Mouse (Mus musculus) embryo, embryonic 10 days (tissue): ENCODE data around the gene Mknk2.

Source experiments
- DNase-seq: peaks from one replicate; pipeline ENCODE4 v3.0.0-alpha.2; 2015; ENCODE audit warnings: low spot score

Gene Mknk2

GRCm38 (mm10) chr10:80692249-80693165 lies 14.6 kb upstream of the Mknk2 start:
- DNase-seq = no peak

- peak; percentile 79 for DNase-seq
These were observed 9.9 kb upstream of the Mknk2 start for GRCm38 (mm10) chr10:80687850-80688249.

- DNase-seq = no peak
These were observed 8.7 kb upstream of the Mknk2 start for GRCm38 (mm10) chr10:80686617-80687016.

- no peak for DNase-seq
These were observed 7.1 kb upstream of the Mknk2 start for GRCm38 (mm10) chr10:80684984-80685383.

- peak; percentile 70 for DNase-seq
These were observed 6.3 kb upstream of the Mknk2 start for GRCm38 (mm10) chr10:80684214-80684613.

- no peak for DNase-seq
These were observed 5.7 kb upstream of the Mknk2 start for GRCm38 (mm10) chr10:80683647-80684046.

GRCm38 (mm10) chr10:80682003-80682402 lies 4.1 kb upstream of the Mknk2 start:
- no peak for DNase-seq

- no peak for DNase-seq
These were observed 2.4 kb upstream of the Mknk2 start for GRCm38 (mm10) chr10:80680260-80680696.

GRCm38 (mm10) chr10:80679556-80680259 lies 1.8 kb upstream of the Mknk2 start:
- DNase-seq = no peak

- no peak for DNase-seq
These were observed 877 bp upstream of the Mknk2 start for GRCm38 (mm10) chr10:80678601-80679377.

GRCm38 (mm10) chr10:80677128-80677875 lies 610 bp downstream of the Mknk2 start:
- DNase-seq = no peak

GRCm38 (mm10) chr10:80676198-80676928 lies 1.5 kb downstream of the Mknk2 start:
- peak; percentile 99 for DNase-seq

GRCm38 (mm10) chr10:80675405-80676197 lies 2.3 kb downstream of the Mknk2 start:
- DNase-seq = no peak

GRCm38 (mm10) chr10:80674851-80675404 lies 3.0 kb downstream of the Mknk2 start:
- DNase-seq = no peak

GRCm38 (mm10) chr10:80674161-80674711 lies 3.7 kb downstream of the Mknk2 start:
- no peak for DNase-seq

GRCm38 (mm10) chr10:80673690-80674089 lies 4.2 kb downstream of the Mknk2 start:
- DNase-seq = no peak

GRCm38 (mm10) chr10:80671936-80672690 lies 5.8 kb downstream of the Mknk2 start:
- no peak for DNase-seq

- no peak for DNase-seq
These were observed 6.7 kb downstream of the Mknk2 start for GRCm38 (mm10) chr10:80671251-80671650.

GRCm38 (mm10) chr10:80670531-80670930 lies 7.4 kb downstream of the Mknk2 start:
- DNase-seq = no peak
